Mouse (Mus musculus) olfactory bulb, adult 2 months (tissue): Measurements from ENCODE around the gene Soat1.

Experiments
- CTCF ChIP-seq: fragments of 200-500 bp; IDR thresholded peaks from 2 replicates; pipeline ENCODE4 v1.5.1; 2012; ENCODE audit warnings: low read depth, mild to moderate bottlenecking, low read length, moderate library complexity; ENCODE audit not compliant: insufficient read depth
- POLR2A ChIP-seq: fragments of 200-500 bp; IDR thresholded peaks from 2 replicates; pipeline ENCODE4 v1.6.1; 2012; ENCODE audit warnings: mild to moderate bottlenecking, low read depth, low read length, moderate library complexity; ENCODE audit not compliant: insufficient read depth

GRCm38 (mm10) chr1:156468576-156468975 lies 5.6 kb downstream of the Soat1 start:
- TF ChIP-seq CTCF (no peak), POLR2A (no peak)
